Mouse (Mus musculus) ES-Bruce4 (cell line): ENCODE measurements at regions not wholly inside any gene's neighbourhood (a gene's known extent, or its start where the extent isn't known, plus 50 kb on each side); places are given as distances from the start of the nearest gene placed in this dataset.

Experiments
- CTCF ChIP-seq: IDR thresholded peaks from one replicate; pipeline ENCODE4 v1.8.1; 2011; ENCODE audit warnings: low read depth, low read length
- EP300 ChIP-seq: IDR thresholded peaks from 2 replicates; pipeline ENCODE4 v1.6.1; 2011; ENCODE audit warnings: low read depth, low read length; ENCODE audit not compliant: insufficient read depth
- POLR2A ChIP-seq: IDR thresholded peaks from one replicate; pipeline ENCODE4 v1.8.1; 2011; ENCODE audit warnings: low read length; ENCODE audit not compliant: insufficient read depth

DNA sequence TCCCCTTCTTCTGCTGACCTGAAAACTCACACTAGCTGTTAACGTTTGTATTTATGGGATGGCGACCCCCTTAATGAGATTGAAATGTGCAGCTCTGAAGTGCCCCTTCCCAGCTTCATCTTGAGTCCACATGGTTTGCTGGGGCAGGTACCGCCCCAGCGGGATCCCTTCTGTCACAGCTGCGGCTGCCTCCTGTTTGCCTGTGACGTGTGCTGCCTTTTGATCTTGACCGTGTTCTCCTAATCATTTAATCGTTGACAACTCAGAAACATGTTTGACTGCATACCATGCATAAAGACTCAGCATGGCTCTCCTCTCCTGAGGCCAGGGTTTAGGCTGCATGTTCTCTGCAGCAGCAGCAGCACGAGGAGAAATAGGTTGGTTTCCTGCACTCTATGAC lies 511.5 kb downstream of the 1700129C05Rik start:
- TF ChIP-seq POLR2A (no peak), CTCF (no peak), EP300 (no peak)
